Mouse (Mus musculus) right cerebral cortex, adult 18-20 months (tissue): ENCODE measurements around the gene Kdm2b.

Experiments used
- DNase-seq: peaks from one replicate; pipeline ENCODE4 v3.0.0; 2022; ENCODE audit warnings: mixed read lengths

Kdm2b gene

DNA sequence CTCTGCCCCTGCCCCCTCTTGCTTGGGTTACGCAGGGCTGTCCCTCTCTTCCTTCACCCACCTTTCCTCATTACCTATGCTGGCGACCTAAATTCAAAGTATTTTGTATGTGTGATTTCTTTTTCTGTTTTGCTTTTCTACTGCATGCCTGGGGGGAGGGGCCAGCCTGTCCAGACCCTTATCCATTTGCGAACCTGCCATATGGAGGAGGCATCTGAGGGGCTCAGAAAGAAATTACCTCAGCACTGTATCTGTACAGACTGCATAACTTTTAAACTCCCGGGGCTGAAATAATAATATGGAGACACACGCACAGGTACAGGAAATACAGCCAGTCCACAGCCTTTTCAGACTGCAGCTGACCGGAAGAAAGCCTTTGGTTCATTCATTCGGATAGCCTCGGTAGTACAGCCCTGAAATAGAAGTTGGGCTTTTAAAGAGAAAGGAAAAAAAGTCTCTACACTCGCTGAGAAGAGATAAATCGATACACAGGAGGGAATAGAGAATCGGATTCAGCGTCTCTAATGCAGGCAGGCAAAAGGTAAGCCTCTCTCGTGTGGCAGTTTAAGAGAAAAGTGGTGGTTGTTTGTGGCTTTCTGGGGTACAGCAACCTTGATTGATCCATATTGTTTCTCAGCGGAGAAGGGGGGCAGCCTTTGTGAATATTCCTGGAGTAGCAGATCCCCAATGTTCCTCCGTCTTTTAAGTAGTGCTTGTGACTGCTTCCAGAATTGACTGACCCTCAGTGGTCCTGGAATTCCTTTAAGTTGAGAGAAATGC lies at the start of gene Kdm2b:
Gene Kdm2b (minus strand): TSS at position 273 of the 780 bp plus-strand sequence.
- no peak for DNase-seq

DNA sequence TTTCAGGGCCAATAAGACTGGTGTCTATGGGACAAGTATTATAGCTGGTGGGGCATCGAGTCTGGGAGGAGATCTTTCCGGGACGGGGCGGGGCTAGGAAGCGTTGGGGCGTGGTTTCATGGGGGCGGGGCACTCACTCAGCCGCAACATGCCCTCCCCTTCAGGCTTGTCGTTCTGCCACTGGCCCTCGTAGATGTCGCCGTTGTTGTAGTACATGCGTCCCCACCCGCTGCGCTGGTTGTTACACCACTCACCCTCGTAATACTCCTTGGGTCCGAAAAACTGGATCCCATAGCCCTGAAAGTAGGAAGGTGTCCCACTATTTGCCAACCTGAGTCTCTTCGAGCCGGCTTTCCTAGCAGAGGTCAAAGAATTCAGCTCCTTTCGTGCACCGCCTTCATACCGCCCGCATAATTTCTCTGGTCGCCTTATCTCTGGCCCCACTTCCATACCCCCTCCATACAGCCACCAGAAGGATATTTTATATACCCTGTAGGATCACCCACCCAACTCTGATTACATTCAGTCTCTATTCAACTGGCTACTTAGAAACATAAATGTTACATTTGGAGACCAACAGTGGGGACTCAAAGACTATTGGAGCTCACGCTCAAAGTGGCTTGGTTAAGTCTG lies 49.6 kb upstream of the Kdm2b start:
- no peak for DNase-seq

DNA sequence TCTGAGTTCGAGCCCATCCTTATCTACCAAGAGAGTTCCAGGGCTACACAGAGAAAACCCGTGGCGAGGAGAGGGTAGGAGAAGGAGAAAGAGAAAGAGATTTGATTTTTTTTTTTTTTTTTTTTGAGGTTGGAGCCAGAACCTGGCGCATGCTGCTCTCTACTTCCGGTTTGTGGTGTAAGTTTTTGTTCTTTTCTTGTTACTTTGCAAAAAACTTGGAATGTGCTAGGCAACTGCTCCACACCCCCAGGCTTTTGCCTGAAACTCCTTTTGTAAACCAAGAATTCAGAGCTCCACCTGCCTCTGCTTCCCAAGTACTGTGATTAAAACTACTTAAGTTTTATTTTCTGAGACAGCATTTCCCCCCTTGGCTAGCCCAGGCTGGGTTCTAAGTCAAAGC lies 48.5 kb upstream of the Kdm2b start:
- no peak for DNase-seq

DNA sequence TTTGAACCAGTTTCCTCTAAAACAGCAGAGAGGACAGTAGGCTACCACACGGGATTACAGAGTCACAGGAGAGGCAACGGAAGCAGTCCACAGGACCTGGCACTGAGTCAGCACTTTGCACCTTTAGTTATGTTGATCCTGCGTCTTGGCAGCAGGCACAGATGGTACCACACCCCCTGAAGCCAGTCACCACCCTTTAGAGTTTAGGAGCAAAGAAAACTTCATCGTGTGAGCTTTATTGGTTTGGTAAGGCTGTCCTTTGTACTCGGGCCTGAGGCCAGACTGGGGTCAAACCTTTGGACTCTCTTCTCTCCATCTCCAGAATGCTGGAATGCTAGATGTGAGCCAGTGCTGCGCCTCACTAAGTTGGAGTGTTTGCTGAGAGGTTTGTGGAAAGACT lies 45.9 kb upstream of the Kdm2b start:
- DNase-seq = no peak

DNA sequence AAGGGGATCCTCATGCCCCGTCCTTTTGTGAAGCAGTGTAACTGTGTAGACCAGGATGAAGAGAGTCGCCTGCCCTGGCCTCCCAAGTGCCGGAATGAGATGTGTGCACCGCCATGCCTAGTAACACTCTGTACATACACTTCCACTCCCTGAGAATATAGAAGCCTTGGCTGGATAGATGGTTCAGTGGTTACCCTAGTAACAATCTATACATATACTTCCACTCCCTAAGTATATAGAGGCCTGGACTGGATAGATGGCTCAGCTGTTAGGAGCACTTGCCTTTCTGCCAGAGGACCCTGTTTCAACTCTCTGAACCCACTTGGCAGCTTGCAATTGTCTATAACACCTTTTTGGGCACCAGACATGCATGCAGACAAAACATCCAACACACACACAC lies 45.5 kb upstream of the Kdm2b start:
- no peak for DNase-seq

DNA sequence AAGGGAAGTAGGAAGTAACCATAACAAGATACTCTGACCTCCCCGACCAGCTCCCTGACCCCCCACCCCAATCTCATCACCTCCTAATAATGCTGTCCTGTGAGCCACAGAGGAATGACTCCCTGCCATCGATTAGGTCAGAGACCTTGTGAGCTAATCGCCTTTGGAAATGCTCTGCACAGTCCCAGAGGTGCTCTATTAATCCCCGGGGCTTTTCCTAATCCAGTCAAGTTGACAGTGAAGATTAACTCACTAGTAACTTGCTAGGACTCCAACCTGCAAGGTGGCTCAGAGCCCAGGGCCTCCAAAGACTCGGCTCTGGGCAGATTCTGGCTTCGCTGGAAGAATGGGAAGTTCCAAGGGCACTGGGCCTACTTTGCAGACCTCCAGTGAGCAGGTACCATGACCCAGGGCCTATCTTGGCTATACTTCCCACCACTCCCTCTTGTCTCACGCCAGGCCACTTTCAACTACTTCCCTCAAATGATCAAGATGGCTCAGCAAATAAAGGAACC lies 44.1 kb upstream of the Kdm2b start:
- no peak for DNase-seq

DNA sequence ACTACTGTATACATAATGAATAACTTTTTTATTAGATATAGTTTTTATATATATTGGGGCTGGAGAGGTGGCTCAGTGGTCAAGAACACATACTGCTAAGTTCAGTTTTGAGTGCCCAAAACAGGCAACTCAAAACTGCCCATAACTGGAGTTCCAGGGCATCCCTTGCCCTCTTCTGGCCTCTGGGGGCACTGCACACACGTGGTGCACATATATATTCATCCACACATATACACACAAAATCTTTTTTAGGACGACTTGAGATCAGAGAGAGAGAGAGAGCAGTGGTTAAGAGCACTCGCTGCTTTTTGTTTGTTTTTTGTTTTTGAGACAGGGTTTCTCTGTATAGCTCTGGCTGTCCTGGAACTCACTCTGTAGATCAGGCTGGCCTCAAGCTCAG lies 41.7 kb upstream of the Kdm2b start:
- no peak for DNase-seq

DNA sequence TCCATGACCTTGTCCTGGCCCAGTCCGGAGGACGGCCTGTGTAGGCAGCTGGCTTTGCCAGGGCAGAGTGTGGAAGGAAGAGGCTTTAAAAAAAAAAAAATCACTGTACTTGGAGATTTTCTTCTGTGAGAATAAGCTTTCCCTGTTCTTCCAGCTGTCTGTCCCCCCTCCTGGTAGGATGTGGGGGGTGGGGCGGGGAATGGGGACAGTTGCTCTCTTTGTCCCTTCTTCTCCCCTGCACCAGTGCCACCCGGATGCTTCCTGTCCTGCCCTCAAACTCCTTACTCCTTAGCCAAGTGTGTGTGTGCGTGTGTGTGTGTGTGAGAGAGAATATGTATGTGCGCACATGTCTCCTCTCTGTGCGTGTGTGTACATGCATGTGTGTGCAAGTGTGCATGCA lies 40.1 kb upstream of the Kdm2b start:
- DNase-seq = no peak

DNA sequence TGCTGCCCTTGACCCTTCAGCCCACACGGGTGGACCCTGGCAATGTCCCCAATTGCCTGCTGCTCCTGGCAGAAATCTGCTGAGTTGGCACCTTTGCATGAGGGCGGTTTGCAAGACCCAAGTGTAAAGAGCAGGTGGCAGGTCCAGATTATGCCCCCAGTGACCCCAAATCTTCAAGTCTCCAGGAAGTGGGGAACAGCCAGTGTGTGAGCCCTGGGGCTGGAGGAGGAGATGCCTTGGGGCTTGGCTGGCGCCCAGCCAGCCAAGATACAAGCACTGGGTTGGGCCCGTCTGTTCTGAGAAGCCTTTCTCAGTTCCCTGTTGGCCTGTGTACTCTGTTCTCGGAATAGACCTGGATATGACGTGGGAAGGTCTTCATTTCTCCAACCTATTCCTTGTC lies 37.8 kb upstream of the Kdm2b start:
- no peak for DNase-seq

DNA sequence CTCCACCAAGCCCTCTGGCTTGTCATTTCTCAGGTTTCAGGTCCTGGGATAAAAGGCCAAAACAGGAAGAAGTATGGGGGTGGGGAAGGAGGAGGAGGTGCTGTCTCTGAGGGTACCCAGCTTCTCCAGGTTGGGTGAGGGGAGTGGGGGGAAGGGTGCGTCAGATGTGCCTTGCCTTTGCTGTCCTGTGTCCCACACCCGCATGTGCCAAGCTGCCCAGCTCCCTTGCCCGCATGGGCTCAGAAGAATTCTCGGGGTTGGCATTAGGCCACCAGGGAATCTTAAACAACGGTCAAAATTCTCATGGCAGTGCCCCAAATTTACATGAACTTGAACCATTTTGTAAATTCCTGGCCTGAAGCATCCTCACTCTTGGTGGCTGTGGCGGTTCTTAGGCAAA lies 36.8 kb upstream of the Kdm2b start:
- no peak for DNase-seq

DNA sequence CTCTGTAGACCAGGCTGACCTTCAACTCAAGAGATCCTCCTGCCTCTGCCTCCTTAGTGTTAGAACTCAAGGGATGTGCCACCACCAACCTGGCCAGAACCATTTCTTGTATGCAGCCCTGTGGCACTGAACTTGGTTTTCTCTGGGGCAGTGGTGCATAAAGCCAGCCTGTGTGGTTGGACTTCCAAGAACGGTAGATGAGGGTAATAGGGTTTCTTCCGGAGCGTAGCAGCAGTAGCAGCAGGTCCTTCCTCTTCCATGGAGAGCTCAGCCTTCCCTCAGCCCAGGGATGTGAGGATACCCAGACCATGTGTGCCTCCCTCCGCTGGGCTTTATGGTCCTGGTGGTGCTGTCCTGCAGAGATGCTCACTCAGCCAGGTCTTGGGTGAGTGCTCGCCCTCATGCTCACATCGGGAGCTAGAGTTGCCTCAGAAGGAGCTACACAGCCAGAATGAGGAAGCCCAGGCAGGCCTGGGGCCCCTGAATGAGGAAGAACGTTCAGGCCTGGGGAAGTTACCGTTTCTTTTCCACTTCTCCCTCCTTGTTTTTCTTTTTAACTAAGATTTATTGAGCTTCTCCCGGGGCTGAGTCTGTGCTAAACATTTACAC lies 35.4 kb upstream of the Kdm2b start:
- DNase-seq = no peak

DNA sequence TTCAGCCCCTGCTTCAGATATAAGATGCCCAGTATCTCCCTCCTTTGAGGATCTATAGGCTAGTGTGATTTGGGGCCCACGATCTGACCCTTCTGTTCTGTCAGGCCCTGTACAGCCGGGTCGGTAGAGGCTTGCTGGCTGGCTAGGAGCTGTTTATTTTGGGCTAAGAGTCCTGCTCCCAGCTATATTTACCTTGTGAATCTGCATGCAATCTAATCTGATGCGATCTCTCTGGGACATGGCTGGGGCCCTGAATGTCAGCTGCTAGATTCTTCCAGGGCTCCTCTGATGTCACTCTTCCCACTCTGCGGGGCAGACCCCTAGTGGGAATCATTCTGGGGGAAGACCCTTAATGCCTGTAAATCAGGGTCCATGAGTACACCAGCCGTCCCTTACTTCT lies 34.7 kb upstream of the Kdm2b start:
- no peak for DNase-seq

DNA sequence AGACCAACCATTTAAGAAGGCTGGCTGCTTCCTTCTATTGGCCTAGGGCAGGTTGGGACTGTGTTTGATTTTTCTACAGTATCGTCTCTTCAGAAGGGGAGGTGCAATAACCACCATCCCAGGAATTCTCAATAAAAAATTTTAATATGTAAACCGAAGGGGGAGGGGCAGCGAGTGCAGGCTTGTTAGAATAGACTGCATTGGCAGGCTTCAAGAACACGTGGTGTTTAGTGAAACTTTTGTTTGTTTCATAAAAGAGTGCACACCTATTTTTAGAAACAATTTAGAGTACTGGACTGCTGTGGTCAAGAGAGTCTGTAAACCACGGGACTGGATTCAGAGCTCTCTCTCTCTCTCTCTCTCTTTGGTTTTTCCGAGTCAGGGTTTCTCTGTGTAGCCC lies 33.4 kb upstream of the Kdm2b start:
- no peak for DNase-seq

DNA sequence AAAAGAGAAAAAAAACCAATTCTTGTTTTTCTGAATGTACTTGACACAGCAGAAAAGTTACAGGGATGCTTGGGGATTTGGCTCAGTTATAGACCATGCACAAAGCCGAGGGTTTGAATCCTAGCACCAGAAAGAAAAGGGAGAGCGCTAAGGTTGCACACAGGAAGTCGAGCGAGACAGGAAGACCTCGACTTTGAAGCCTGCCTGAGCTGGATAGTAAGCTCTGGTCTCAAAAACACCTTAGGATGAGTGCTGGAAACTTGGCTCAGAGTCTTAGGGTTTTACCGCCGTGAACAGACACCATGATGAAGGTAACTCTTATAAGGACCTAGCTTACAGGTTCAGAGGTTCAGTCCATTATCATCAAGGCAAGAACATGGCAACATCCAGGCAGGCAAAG lies 31.8 kb upstream of the Kdm2b start:
- no peak for DNase-seq

DNA sequence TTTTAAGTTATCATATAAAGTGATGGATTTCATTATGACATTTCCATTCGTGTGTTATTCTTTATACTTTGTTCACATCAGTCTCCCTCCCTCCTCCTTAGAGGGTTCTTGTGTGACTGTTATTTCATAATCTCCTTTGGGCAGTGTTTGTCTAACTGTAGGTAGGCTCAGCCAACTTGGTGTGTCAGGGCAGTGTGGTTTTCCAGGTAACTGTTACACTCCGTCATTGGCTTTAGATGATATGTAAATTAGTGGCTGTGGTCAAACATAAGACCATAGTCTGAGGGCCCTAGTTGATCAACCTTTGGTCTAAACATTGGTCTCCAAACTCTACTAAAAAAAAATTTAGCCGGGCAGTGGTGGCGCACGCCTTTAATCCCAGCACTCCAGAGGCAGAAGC lies 30.8 kb upstream of the Kdm2b start:
- no peak for DNase-seq

DNA sequence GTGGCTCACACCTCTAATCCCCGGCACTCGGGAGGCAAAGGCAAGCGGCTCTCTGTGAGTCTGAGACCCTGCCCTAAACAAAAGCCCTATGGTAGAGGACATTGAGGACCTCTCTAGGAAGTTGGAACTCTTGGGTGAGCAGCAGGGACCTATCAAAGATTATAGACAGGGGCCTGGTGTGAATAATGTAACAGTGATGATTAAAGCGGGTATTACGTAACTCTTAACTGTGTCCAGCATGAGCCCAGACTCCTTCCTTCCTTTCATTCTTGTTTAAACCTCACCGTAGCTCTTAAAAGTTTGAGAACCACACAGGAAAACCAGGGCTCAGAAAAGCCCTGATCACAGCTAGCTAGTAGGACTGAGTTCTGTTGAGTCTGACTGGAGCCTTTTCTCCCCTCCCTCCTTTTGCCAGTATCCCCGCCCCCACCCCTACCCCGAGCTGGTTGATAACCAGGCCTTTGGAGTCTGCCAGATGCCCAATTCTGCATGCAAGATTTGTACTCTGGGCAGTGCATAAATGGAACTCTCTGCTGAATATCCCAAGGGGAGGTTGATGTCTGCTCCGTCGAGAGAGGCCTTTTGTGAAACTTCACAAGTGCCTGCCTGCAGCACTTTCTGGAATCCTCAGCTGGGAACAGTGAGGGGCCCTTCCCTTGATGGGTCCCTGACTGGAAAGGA lies 29.9 kb upstream of the Kdm2b start:
- DNase-seq = no peak

DNA sequence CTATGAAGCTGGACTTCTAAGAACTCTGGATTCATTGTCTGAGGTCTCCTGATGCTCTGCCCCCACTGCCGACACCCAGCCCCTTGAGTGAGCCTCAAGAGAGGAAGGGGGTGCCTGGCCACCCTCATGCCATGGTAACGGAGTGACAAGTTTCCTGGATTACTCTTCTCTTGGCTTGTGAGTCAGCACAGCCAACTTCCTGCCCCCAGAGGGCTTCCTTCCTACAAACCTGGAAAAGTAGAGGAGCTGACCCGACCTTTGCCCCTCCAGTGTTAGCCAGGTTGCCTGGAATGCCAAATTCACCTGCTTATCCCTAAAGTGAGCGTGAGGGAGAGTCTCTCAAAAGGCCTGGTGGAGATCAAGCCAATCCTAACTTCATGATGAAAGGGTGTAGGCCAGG lies 27.9 kb upstream of the Kdm2b start:
- no peak for DNase-seq

DNA sequence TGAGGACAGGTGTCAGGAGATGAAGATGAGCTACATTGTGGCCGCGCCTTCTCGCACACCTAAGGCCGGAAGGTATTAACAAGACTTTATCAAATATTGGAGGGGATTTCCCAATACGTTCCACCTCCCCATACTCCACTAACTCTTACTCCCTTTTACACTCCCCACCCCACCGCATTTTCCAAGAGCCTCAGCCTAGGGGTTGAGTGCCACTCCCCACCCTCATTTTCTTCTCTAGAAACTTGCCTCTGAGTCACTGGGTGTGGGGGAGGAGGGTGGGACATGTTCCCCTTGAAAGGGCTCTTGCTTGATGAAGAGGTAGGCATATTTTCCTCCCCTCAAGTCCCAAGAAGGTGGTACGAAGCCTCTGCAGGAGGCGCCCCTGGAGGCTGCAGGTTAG lies 26.3 kb upstream of the Kdm2b start:
- DNase-seq = no peak

DNA sequence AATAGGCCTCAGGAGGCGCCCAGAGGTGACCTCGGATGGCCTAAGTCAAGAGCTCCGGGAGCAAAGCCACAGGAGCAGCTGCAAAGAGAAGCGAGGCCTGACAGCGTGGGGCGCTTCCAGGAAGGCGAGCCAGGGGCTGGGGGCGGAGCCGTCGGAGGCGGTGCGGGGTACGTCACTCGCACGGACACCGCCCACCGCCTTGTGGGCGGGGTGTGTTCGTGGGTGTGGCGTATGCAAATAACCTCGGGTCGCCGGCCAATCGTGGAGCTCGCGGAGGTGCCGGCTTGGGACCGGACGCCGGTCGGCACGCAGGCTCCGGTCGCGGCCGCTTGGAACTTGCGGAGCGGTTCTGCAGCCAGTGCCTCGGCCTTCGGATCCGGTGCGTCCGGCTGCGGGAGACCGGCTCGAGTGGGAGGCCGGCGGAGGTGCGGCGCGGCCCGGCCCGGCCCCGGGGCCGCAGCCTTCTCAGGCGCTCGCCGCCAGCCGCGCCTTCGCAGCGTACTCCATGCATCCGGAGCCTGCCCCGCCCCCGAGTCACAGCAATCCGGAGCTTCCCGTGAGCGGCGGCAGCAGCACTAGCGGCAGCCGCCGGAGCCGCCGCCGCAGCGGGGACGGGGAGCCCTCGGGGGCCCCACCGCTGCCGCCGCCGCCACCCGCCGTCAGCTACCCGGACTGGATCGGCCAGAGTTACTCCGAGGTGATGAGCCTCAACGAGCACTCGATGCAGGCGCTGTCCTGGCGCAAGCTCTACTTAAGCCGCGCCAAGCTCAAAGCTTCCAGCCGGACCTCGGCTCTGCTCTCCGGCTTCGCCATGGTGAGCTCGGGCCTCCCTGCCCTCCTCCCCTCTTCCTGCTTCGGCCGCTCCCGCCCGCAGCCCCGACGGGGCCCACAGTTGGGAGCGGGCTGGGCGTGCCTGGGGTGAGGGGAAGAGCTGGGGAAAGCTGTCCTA lies 25.4 kb upstream of the Kdm2b start, which contains the start of gene Orai1:
Gene Orai1 (plus strand): TSS at position 322 of the 949 bp plus-strand sequence.
- peak; percentile 97 for DNase-seq

DNA sequence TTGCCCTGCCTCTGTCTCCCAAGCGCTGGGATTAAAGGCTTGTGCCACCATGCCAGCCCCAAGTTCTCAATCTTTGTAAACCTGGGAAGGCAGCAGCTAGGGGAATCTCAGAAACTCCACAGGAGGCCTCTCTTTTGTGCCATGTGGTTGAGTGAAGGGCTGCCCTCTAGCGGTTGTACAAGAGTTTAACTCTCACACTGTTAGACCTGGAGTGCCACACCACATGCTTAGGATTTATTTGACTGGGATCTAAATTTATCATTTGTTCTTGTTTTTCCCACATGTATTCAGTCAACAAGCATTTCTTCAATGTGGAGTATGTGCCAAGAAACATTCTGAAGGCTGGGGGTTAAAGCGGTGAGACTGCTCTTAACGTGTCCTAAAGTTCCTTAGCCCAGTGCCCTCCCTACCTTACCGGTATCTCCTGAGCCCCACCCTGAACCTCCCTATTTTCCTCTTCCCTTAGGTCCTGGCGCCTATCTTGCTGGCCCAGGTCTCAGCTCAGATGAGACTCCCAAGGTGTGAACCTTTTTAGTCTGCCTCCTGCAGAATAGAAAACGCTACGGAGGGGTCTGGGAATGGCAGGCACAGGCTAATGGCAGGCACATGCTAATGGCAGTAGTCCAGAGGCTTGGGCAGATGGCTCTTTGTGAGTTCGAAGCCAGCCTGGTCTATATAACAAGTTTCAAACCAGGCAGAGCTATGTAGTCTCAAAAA lies 24.1 kb upstream of the Kdm2b start:
- DNase-seq = peak; percentile 77

DNA sequence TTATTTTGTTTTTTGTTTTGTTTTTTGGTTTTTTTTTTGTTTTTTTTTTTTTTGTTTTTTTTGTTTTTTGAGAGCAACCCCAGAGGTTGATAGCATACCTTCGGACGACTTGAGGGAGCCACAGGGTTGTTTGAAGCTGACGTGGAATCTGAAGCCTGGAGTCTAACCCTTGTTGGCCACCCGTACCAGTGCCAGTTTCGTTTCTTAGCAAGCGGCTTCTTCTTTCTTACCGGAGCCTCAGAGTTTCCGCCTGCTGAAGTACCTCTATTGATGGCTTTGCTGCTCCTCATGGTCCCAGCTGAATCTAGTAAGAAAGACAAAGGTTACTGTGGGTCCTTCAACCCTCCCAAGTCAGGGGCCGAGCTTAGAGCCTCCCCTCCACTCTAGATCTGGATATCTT lies 22.1 kb upstream of the Kdm2b start:
- no peak for DNase-seq

DNA sequence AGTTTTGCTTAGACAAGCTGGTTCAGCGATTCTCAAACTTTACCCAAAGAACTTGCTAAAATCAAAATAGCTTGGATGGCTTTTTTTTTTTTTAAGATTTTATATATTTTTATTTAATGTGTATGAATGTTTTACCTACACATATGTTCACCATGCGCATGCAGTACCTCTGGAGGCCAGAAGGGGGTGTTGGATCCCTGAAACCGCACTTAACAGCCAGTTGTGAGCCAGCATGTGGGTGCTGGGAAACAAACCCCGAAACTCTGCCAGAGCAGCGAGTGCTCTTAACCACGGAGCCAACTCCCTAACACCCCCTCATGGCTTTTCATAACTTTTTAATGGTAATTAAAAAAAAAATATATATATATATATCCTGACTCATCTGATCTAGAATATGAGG lies 21.2 kb upstream of the Kdm2b start:
- DNase-seq = no peak
